Mouse (Mus musculus): ENCODE measurements around the gene Ttll10.

Ttll10 gene

DNA sequence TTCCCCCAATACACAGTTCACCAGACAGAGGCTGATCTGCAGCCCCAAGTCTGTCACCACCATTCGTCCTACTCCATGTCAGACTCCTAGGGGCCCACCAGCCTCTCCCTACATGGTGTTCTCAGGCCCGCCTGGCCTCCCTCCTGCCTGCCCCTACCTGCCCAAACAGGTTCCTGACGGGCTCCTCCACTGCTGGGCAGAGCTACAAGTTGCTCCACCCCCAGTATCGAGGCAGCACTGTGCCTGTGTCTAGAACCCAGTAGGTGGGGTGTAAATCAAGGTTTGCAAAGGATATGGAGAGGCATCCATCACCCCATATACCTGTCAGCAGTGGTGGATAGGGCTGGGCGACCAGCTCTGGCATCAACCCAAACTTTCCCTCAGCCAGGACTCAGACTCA lies at the start of gene Ttll10:
Gene Ttll10 (minus strand): TSS at position 154 of the 400 bp plus-strand sequence.
- in situ Hi-C loops (cut with MboI, MseI): no loop called here

DNA sequence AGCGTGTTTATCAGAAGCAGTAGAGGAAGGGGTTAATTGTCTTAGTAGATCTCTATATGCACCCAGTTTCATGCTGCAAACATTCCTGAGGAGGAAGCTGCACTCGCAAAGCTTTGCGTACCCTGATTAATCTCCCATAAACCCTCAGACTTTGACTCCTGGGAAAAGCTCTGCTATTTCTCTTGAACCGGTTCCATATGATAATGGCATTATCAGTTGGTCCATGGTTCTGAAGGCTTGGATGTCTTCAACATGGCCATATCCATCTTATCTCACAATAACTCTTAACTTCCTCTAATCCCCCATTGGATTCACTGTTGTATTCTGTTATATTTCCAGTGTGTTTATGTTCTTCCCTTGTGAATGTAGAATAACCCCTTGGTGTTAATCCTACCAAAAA lies 44.1 kb upstream of the Ttll10 start:
- in situ Hi-C loops (cut with MboI, MseI): loop anchor here (5.0 kb wide), 1 partner anchor 131 kb away; no protein-coding TSS in a partner anchor

DNA sequence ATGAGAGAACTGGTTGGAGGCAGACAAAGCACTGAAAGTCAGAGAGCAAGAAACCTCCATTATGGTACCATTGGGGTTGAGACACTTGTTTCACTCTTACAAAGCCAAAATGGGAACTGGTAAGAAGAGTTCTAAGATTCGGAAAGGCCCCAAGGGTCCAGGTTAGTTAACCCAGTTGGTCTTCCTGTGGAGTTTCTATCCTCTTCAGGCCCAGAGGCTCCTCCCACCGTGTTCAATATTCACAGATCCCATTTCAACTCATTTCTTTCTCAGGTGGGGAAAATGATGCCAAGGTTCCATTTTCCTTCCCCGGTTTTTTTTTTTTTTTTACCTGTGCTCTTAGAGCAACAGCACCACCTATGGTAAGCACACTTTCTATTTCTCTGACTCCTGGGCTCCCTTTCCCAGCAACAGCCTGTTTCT lies 42.3 kb upstream of the Ttll10 start:
- in situ Hi-C loops (cut with MboI, MseI): loop anchor here (5.0 kb wide), 1 partner anchor 129 kb away; no protein-coding TSS in a partner anchor

DNA sequence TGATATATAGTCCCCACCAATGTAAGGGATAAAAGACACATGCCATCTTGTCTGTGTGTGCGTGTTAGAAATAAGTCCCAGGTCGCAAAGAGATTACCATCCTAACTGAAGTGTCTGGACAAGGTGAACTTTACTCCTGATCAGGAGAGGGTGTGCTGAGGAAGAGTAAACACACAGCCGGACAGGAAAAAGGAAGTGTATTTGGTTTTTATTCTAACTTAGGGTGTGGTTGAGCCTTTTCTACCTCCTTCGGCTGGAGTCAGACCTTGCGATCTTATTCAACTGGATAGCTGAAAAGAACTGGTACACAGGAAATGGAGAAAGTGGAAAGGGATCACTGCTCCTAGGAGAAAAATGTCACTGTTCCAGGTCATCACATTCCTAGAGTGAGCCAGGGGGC lies 41.3 kb upstream of the Ttll10 start:
- in situ Hi-C loops (cut with MboI, MseI): loop anchor here (5.0 kb wide), 1 partner anchor 128 kb away; no protein-coding TSS in a partner anchor

DNA sequence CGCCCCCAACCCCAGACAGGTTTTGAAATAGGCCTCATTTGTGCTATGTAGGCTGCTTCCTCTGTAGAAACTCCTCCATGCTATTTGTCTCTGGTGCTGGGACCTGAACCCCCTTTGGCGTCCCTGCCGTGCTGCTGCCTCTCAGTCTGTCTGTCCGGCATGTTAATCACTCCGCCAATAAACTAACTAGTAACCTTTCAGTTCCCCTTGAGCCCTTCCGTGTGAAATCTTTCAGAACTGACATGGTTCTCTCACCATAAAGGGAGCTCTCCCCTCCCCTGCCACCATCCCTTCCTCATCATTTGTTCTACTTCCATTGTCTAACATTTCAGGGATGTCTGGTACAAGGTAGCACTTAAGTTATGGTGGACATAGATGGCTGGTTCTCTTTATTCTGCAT lies 40.2 kb upstream of the Ttll10 start:
- in situ Hi-C loops (cut with MboI, MseI): no loop called here

DNA sequence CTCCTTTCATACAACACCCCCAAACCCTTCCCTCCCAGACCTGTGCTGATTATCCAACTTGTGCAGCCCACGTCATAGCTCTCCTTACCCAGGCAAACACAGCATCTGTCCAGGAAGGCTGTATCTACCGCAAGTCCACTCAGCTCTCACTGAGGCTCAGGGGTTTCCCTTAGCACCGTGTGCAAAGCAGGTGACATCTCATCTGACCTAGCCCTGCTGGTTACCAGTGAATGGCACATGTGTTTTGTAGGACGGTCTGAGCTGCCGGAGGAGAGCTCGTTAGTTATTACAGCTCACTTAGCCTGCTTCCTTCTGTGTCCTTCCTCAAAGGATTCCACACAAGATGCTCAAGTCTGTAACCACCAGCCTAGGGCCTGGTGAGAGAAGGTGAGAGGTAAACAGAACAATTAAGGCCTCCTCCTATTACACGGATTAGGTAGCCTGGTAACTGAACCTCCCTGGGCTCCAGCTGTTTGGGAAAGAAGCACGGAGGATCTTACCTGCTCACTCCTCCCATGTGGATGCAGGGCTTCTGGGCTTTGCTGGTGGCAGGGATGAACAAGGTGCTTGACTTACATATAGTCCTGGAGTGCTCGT lies 38.7 kb upstream of the Ttll10 start:
- in situ Hi-C loops (cut with MboI, MseI): no loop called here

DNA sequence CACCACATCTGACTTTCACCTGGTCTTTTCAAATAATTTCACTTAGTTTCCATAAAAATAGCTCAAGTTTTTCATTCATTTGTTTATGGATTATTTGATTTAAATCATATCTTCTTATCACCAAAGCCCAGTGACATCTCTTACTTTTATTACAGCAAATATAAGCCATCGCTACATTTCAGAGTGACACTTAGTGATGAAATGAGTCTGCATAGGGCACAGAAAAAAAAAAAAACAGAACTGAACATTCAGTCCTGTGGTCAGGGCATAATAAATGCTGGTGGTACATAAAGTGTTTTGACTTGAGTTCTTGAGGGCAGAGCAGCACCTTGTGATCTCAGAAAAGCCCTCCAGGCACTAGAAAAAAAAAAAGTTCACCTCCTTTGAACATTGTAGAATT lies 37.0 kb upstream of the Ttll10 start:
- in situ Hi-C loops (cut with MboI, MseI): no loop called here

DNA sequence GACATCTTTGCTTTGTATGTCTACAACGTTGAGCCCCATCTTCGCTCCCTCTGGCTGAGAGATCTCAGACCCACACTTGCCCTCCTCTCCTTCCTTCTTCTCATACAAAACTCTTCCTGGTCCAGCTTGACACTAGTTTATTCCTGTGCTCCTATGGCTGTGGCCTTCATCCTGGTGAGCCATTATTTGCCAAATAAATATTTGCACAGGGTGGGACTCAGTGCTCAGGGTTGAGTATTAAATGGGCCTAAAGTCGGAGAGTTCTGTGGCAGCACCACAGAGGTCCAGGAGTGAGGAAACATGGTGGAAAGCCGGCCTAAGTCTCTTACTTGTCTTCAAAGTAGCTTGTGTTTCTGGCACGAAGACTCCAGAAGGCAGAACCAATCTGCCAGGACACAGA lies 34.5 kb upstream of the Ttll10 start:
- in situ Hi-C loops (cut with MboI, MseI): no loop called here

DNA sequence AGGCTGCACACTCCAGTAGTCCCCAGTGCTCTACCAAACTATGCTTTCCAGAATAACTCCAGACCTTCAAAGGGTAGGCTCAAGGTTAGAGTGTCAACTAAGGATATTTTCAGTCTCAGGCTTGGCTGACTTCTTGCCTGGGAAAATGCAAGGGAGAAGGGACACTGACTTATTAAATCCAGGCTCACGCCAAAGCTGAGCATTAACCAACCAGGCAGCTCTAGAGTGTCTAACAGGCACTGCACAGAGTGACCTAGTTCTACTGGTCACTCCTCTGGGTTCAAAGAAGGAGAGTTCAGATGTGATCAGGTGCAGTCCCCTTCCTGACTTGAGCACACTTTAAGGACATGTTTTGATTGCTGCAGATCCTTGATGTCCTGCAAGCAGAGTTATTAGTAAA lies 33.6 kb upstream of the Ttll10 start:
- in situ Hi-C loops (cut with MboI, MseI): no loop called here

DNA sequence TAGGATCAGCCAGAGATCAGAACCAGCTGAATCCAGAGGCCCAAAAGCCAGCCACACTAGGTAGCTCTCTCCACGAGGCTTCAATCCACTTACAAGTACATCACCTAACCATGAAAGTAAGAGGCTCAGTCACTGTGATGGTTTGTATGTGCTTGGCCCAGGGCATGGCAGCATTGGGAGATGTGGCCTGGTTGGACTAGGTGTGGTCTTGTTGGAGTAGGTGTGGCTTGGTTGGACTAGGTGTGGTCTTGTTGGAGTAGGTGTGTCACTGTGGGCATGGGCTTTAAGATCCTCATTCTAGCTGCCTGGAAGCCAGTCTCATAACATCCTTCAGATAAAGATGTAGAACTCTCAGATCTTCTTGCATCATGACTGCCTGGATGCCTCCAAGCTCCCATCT lies 32.0 kb upstream of the Ttll10 start:
- in situ Hi-C loops (cut with MboI, MseI): no loop called here

DNA sequence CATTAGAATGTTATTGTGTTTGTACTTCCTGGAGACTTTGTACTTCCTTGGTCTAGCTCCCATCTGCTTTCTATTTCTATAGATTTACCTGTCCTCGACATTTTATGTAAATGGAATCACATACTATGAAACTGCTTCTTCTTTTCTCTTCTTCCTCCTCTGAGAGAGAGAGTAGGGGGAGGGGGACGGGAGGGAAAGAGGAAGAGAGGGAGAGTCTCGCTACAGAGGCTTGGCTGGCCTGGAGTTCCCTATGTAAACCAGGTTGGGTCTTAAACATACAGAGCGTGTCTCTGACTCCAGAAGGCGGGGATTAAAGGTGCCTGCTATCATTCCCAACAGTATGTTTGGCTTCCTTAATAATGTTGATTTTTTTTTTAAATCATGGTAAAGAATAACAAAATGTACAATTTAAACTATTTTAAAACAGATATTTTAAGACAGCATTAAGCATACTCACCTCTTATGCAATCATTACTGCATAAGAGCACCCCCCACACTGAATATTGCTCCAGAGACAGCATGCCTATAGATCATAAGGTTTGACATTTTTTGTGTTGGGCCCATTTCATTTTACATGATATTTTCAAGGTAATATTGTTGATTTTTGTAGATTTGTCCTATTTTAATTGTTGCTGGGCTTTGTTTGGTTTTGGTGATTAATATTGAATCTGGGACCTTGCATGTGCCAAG lies 28.3 kb upstream of the Ttll10 start:
- in situ Hi-C loops (cut with MboI, MseI): no loop called here

DNA sequence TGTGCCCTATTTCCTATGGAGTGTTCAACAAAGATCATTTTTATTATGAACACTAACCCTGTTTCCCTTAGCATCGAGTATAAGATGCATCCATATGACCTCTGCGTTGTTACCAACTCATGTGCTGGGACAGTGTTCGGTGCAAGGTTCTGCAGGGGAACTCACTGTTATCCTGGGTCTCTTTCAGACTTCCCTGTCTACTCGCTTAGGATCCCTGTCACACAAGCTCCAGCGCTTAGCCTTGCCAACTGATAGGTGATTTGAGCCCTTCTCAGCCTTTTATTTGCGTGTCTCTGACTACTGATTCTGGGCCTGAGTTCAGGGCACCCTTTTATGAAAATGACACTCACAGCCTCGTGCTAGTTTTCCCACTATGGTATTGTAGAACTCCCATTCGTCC lies 26.0 kb upstream of the Ttll10 start:
- in situ Hi-C loops (cut with MboI, MseI): no loop called here

DNA sequence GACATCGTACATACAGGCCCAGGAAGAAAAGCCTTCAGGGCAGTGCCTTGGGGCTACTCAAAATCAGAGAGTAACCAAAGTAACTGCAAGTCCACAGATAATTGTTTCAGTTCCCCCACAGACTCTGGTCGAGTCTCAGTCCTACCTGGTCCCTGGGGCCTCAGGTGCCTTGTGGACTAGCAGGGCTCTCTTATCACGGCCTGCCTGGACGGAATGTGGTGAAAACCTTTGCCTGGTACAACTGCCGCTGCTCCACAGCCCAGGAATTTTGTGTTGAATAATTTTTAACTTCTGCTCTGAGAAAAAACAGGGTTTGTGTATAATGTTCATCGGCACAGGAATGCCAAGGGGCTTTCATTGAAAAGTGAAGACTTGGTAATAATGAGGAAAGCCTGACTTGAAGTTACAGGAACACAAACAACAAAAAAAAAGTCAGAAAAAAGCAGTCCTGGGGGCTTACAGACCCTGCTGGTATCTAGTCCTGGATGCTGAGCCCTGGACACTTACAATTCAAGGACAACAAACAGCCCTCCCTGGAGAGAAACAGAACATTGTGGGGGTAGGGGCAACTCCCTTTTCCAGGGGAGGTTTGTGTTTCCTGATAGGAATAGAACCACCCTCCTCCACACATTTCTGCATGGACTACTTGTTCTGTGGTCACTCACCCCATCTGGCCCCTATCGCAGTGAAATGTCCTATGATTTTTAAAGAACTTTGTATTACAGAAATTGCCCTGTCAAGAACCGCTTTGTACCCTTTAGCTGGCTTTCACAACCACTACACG lies 25.1 kb upstream of the Ttll10 start:
- in situ Hi-C loops (cut with MboI, MseI): no loop called here

DNA sequence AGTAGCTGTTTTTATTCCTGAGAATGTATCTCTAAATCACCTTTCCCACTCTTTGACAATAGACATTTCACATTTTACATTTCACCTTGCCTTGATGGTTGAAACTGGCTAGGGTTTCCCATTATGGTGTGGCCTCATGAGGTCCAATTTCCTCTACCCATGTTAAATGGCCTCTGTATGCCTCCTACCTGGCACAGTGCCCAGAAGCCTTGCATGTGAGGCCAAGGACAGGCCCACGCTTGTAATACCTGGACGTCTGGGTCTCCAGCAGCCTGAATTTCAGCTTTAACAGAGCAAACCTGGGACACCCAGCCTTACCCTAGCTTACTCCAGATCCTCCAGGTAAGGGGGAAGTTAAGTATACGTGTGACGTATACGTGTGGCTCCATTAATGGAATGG lies 24.1 kb upstream of the Ttll10 start:
- in situ Hi-C loops (cut with MboI, MseI): no loop called here

DNA sequence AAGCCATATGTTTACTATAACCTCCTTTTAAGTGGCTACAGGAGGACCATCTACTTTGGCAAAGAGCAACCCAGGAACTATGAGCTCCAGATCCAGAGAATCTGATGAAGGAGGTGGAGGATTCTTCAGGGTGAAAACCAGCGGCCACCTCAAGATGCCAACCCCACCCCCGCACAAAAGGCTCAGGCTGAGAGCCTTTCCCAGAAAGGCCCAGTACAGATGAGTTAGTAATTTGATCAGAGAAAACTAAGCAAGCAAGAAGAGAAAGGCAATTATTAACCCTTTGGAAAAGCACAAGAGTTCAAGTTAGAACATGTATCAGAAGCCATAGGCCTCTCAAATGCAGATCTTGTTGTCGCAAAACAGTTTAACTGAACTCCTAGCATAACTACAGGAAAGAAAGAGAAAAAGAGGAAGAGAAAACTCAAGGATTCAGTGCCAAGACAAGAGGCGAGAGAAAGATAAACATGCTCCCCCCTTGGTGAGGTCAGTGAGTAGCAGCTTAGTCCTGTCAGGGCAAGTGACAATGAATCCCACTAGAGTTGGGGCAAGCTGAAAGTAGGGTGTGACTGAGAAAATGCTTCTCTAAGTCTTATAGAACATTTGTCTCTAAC lies 23.5 kb upstream of the Ttll10 start:
- in situ Hi-C loops (cut with MboI, MseI): no loop called here

DNA sequence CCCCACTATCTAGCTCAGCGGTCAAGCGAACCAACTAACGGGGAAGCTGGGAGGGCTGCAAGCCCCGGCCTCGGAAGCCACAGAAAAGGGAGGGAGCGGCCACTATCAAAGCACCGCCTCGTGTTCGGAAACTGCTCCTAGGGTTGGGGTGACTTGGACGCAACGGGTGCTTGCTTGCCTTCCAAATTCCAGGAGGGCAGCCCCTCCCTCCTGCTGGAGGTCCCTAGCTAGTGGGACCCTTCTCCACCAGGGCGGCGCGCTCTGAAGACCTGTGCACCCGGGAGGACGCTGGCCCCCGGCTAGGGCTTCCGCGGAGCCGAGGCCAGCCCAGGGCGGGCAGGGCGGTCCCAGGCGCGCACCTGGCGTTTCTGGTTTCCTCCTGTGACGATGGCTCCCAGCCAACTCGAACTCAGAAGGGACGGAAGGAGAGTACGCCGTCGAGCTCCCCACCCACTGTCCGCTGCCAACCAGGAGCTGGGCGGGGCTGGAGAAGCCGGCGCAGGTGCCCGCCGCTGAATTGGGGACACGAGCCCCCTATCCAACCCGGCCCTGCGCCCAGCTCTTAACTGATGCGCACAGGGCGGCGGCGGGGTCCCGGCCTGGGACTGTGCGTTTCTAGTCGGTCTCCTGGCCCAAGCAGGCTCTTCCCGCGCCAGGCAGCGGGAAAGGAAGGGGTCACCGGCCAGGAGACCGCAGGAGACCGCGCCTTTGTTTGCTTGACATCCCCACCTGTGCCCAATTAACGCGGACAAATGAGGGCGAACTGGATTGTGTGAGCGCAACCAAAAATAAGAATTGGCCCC lies 18.5 kb upstream of the Ttll10 start:
- in situ Hi-C loops (cut with MboI, MseI): no loop called here

DNA sequence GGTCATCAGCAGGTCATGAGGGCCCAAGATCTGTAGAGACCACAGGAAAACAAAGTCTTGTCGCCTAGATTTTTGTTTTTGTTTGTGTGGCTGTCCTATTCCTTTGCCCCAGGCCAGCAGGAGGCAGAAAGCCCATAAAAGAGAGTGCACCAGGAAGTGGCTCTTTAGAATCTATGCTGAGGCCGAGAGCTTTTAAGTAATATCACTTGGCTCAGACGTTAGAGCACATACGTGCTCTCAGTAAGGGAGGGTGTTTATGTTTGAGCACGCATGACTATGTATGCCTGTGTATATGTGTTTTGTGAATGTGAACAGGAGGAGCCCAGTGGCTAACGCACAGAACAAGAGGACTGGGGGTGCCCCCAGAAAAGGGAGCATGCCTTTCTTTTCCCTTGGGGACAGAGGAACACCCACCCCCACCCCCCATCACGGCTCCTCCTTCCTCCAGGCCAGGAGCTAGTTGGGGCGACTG lies 17.7 kb upstream of the Ttll10 start:
- in situ Hi-C loops (cut with MboI, MseI): no loop called here

DNA sequence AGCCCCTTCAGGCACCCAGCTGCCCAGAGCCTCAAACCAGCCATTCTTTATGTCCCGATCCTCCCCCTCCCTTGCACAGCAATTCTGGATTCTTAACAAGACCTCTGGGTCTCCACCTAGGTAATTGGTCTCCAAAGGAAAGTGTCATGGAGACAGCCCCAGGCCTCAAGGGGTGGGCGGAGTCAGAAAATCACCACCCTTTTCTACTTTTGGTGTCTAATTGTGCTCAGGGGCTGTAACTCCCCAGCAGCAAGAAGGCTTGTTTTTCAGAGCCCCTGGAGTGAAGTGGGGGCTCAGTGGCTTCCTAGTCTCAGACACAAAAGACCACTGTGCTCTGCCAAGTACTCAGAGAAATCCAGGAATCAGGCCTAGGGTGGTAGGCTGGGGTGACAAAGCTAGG lies 11.5 kb upstream of the Ttll10 start:
- in situ Hi-C loops (cut with MboI, MseI): no loop called here

DNA sequence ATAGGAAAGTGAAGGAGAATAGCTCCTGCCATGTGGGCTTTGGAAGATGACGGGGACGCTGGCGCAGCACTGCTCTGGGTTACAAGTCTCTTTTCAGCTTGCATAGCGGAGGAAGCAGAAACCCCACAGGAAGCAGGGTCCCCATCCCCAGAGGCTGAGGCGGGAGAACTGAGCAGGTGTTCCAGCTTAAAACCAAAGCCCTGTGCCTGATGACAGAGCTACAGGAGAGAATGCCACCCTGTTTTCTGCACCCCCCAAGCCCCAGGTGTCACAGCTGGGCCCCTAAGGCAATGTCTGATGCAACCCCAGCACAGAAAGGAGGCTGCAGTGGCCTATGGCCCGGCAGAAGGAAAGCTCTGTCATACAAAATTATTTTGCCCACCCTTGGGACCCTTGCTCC lies 11.1 kb upstream of the Ttll10 start:
- in situ Hi-C loops (cut with MboI, MseI): no loop called here

DNA sequence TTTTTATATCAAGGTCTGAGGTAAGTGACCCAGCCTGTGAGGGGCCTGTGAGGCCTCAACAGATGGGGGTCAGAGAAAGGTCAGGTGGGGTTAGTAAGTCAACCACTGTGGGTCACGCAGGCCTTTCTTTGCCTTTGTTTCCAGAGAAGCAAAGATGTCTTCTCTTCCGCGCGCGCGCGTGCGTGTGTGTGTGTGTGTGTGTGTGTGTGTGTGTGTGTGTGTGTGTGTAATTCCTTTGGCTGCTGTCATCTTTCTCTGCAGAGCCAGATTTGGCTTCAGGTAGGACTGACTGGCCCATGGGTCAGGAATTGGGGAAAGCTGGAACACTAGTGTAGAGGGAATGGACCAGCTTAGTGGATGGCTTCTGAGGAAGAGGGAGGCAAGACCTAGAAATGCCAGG lies 10.5 kb upstream of the Ttll10 start:
- in situ Hi-C loops (cut with MboI, MseI): no loop called here

DNA sequence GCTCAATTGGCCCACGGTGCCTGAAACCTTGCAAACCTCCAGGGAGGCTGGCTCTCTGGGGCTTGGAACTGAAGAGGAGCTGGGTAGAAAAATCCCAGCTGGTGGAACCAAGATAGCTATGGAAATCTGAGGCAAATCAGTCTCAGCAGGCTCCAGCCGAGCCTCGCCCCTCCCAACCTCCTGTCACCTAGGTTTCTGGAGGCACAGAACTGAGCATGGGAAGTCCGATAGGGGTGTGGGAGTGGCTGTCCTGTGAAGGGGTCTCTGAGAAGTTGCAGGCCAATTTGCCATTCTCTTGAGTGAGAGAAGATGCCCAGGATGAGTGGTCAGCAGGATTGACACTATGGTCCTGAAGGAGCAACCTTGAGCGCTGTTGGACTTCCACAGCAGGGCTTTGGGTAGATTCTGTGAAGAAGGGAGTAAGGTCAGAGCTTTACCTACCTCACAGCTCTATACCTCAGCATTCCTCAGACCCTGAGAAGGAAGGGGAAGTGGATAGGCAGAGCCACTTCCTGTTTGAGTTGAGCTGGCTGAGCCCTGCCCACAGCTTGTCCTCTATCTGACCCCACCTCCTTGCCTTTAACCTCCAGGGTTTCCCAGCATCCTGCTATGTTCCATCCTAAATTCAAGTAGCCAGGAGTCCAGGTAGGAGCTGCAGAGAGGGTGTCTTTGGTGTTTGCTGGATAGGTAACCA lies 8.2 kb upstream of the Ttll10 start:
- in situ Hi-C loops (cut with MboI, MseI): no loop called here
